Mouse (Mus musculus) heart, postnatal 0 days (tissue): Measurements from ENCODE around the gene Srpk3. TPM values are rescaled to one million over a fixed set of nuclear protein-coding genes. Genes with fewer than 3 reads are reported as not detected.

Source experiments
- ATAC-seq: fragments of 200-750 bp; cut with Nextera tagmentation; 2 replicates; pipeline ENCODE4 v1.8.0; 2017; ENCODE audit warnings: low read depth, moderate number of reproducible peaks, moderate library complexity; ENCODE audit not compliant: insufficient read depth
- DNase-seq: peaks from one replicate; pipeline ENCODE4 v3.0.0-alpha.2; 2016; ENCODE audit warnings: low spot score
- H3K27ac ChIP-seq: fragments of 300-500 bp; sonication (generic); 2 replicates; pipeline ENCODE4 v1.5.1; 2014; ENCODE audit warnings: low read depth, mild to moderate bottlenecking
- H3K27me3 ChIP-seq: fragments of 300-500 bp; sonication (generic); 2 replicates; pipeline ENCODE4 v1.6.1; 2014; ENCODE audit warnings: low read length, mixed read lengths; ENCODE audit not compliant: control insufficient read depth, insufficient read depth
- H3K36me3 ChIP-seq: fragments of 300-500 bp; sonication (generic); replicated peaks from 2 replicates; pipeline ENCODE4 v1.6.1; 2014; ENCODE audit warnings: low read length, mixed read lengths; ENCODE audit not compliant: control insufficient read depth, insufficient read depth
- H3K4me1 ChIP-seq: fragments of 300-500 bp; sonication (generic); 2 replicates; pipeline ENCODE4 v1.6.1; 2014; ENCODE audit warnings: antibody characterized with exemption; ENCODE audit not compliant: control insufficient read depth, insufficient read depth
- H3K4me2 ChIP-seq: fragments of 300-500 bp; sonication (generic); 2 replicates; pipeline ENCODE4 v1.6.1; 2014; ENCODE audit warnings: low read depth, mild to moderate bottlenecking, low read length, moderate library complexity
- H3K4me3 ChIP-seq: fragments of 300-500 bp; sonication (generic); 2 replicates; pipeline ENCODE4 v1.5.1; 2014; ENCODE audit warnings: low read depth, low read length
- H3K9ac ChIP-seq: fragments of 300-500 bp; sonication (generic); replicated peaks from 2 replicates; pipeline ENCODE4 v1.6.1; 2014; ENCODE audit warnings: low read depth, low read length, mixed read lengths
- H3K9me3 ChIP-seq: fragments of 300-500 bp; sonication (generic); replicated peaks from 2 replicates; pipeline ENCODE4 v1.6.1; 2016; ENCODE audit warnings: low read length; ENCODE audit not compliant: control insufficient read depth
- CTCF ChIP-seq: IDR thresholded peaks from 2 replicates; pipeline ENCODE4 v1.5.1; 2016; ENCODE audit warnings: antibody characterized with exemption, control low read depth, low read depth
- EP300 ChIP-seq: IDR thresholded peaks from 2 replicates; pipeline ENCODE4 v1.6.1; 2016; ENCODE audit warnings: antibody characterized with exemption, low read depth
- WGBS: fragments of 180-500 bp; shearing (Covaris S2); extraction: QIAGEN DNeasy Blood & Tissue Kit; methylation state at CpG from one replicate; pipeline ENCODE4 v1.1.7; 2014; 5-methylcytosine and 5-hydroxymethylcytosine counted together
- polyA plus RNA-seq: library from polyadenylated mRNA; unstranded; fragments of >200 nt; fragmentation: Nextera tagmentation; extraction: Ambion mirVana; gene quantifications from 2 replicates; pipeline ENCODE4 v1.2.1, GENCODE M21; 2015
- total RNA-seq: library from RNA; depleted of rRNA; stranded (reverse); fragments of >200 nt; gene quantifications from 2 replicates; pipeline ENCODE4 v1.2.3, GENCODE M21; 2014; ENCODE audit warnings: low replicate concordance

Gene Srpk3
- total and polyA plus RNA-seq, 2 experiments from 2014 or later, result 70.5 to 94.2 TPM

DNA sequence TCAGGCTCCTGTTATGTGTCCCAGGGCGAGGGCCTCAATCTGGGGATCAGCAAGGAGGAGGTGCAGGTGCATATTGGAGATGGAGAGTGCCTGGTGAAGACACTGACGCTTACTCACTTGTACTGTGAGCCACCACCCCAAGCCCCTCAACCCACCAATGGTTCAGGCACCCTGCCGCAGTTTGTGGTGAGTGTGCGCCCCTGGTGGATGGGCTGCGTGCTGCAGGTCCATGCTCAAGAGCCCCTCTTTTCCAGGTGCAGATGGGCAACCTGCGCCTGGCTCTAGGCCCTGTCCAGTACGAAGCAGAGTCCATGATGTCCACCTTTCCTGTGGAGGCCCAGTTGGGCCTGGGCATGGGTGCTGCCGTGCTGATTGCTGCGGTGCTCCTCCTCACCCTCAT is 6.9 kb upstream of the Srpk3 start:
- DNase-seq, result no peak

DNA sequence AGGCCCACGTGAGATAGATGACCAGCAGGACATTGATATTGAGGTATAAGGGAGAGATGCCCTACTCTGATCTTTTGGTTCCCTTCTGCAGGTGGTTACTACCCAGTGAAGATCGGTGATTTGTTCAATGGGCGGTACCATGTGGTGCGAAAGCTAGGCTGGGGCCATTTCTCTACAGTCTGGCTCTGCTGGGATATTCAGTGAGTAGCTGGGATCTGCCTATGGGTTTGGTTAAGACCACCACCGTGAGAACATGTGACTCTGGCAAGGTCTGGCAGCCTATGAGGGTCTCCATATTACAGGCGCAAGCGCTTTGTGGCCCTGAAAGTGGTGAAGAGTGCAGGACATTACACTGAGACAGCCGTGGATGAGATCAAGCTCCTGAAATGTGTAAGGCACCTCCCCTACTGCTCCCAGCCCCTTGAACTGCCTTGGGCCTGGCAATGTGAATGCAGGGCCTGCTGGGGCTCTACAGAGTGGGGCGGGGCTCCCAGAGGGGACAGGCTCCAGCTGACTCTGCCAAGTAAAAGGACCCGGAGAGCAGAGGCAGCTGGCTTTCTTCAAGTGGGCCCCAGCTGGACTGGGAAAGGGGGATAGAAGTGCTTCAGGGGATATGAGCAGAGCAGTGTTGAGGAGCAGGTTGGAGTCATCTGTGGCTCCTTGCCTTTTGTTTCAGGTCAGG is 738 bp downstream of the Srpk3 start:
- Histone ChIP-seq H3K4me2 (peak overlapping the region; percentile 57), H3K27ac (peak overlapping the region; percentile 93), H3K27me3 (no peaks in the 10 kb centered on the region), H3K9ac (peak overlapping the region; percentile 55), H3K9me3 (no peaks in the 10 kb centered on the region), H3K4me3 (peak overlapping the region; percentile 38), H3K4me1 (no peaks in the 10 kb centered on the region), H3K36me3 (peaks cover 31% of the 10 kb centered on the region)
- ATAC-seq (peak; percentile 74), DNase-seq (peak; percentile 38)
- WGBS, result 41% methylated on average over 10 of the region's 10 CpGs
- TF ChIP-seq CTCF (no peak), EP300 (no peak)

More for the DNA sequence above, 6.9 kb upstream of the Srpk3 start:
- no peaks in the 10 kb centered on the region for H3K27me3 ChIP-seq
- ATAC-seq, result no peak; the same call in 1 of the 2 replicates
- TF ChIP-seq EP300, result no peak
- peak; percentile 55 for TF ChIP-seq CTCF
- no peaks in the 10 kb centered on the region for H3K4me1 ChIP-seq
- no peak overlapping the region for H3K9ac ChIP-seq
- H3K27ac ChIP-seq, result no peak overlapping the region
- no peaks in the 10 kb centered on the region for H3K36me3 ChIP-seq
- H3K9me3 ChIP-seq, result no peaks in the 10 kb centered on the region
- WGBS, result 72% methylated on average over 9 of the region's 9 CpGs
- no peak overlapping the region for H3K4me2 ChIP-seq
- no peak overlapping the region for H3K4me3 ChIP-seq

- Histone ChIP-seq H3K4me2 (no peak overlapping the region), H3K9me3 (no peaks in the 10 kb centered on the region), H3K4me3 (no peak overlapping the region), H3K27ac (no peak overlapping the region), H3K4me1 (peaks cover 10% of the 10 kb centered on the region; the same call in 1 of the 2 replicates), H3K9ac (no peak overlapping the region), H3K27me3 (no peaks in the 10 kb centered on the region), H3K36me3 (peaks cover 45% of the 10 kb centered on the region)
- WGBS, result 79% methylated on average over 3 of the region's 3 CpGs
- ATAC-seq (no peak), DNase-seq (no peak)
- TF ChIP-seq CTCF (no peak), EP300 (no peak)
Observed at GRCm38 (mm10) chrX:73782227-73782626, 8.0 kb downstream of the Srpk3 start.

GRCm38 (mm10) chrX:73785666-73786065 is 11.5 kb downstream of the Srpk3 start:
- no peak for TF ChIP-seq CTCF
- no peak for TF ChIP-seq EP300
- H3K9ac ChIP-seq, result peak overlapping the region; percentile 78
- H3K4me3 ChIP-seq, result peak overlapping the region; percentile 58
- no peaks in the 10 kb centered on the region for H3K9me3 ChIP-seq
- H3K4me2 ChIP-seq, result peak overlapping the region; percentile 60
- H3K27ac ChIP-seq, result peak overlapping the region; percentile 97
- peaks cover 14% of the 10 kb centered on the region; the same call in 1 of the 2 replicates for H3K36me3 ChIP-seq
- H3K4me1 ChIP-seq, result peaks cover 10% of the 10 kb centered on the region; the same call in 1 of the 2 replicates
- ATAC-seq, result no peak
- DNase-seq, result peak; percentile 40
- no peaks in the 10 kb centered on the region for H3K27me3 ChIP-seq

- 20% methylated on average over 50 of the region's 52 CpGs for WGBS
- peak within 1 kb of the TSS; percentile 74 for H3K4me2 ChIP-seq
- H3K4me3 ChIP-seq, result peak within 1 kb of the TSS; percentile 58
- ATAC-seq (peak; percentile 93), DNase-seq (peak; percentile 95)
- peak within 1 kb of the TSS; percentile 78 for H3K9ac ChIP-seq
- H3K27ac ChIP-seq, result peak within 1 kb of the TSS; percentile 97
- peaks cover 10% of the 10 kb centered on the region; the same call in 1 of the 2 replicates for H3K4me1 ChIP-seq
- no peaks in the 10 kb centered on the region for H3K9me3 ChIP-seq
- peaks cover 12% of the 10 kb centered on the region; the same call in 1 of the 2 replicates for H3K36me3 ChIP-seq
- peak; percentile 38 for TF ChIP-seq CTCF
- TF ChIP-seq EP300, result peak; percentile 88
- H3K27me3 ChIP-seq, result no peaks in the 10 kb centered on the region
Observed at GRCm38 (mm10) chrX:73786364-73787224, 12.4 kb downstream of the Srpk3 start, which contains the start of the genes Idh3g and Ssr4. Gene Idh3g (minus strand): TSS chrX:73786897. Gene Ssr4 (plus strand): TSS chrX:73787028.
